Mouse (Mus musculus) left cerebral cortex, postnatal 4 days (tissue): ENCODE measurements around the gene Apobec2. TPM values are rescaled to one million over a fixed set of nuclear protein-coding genes. Genes with fewer than 3 reads are reported as not detected.
"Not testable (repeated sequence)": the region's sequence is repeated elsewhere in the genome, so short reads cannot be mapped to it uniquely, and the experiment has no call there.

ENCODE experiments used
- DNase-seq: peaks from one replicate; pipeline ENCODE4 v3.0.0-alpha.2; 2022
- intact Hi-C: fragments of 180-260 bp; cut with DNase I; formaldehyde crosslinking; loops from one replicate; pipeline ENCODE4 v1.15.1; 2025
- total RNA-seq, 2 experiments: library from RNA; stranded (reverse); gene quantifications; 2 replicates each; pipeline ENCODE4 v1.2.3; 2021

Apobec2 gene
- total RNA-seq, result under 1 TPM in 1 of 2 experiments, not detected in 1; 0.58 TPM

DNA sequence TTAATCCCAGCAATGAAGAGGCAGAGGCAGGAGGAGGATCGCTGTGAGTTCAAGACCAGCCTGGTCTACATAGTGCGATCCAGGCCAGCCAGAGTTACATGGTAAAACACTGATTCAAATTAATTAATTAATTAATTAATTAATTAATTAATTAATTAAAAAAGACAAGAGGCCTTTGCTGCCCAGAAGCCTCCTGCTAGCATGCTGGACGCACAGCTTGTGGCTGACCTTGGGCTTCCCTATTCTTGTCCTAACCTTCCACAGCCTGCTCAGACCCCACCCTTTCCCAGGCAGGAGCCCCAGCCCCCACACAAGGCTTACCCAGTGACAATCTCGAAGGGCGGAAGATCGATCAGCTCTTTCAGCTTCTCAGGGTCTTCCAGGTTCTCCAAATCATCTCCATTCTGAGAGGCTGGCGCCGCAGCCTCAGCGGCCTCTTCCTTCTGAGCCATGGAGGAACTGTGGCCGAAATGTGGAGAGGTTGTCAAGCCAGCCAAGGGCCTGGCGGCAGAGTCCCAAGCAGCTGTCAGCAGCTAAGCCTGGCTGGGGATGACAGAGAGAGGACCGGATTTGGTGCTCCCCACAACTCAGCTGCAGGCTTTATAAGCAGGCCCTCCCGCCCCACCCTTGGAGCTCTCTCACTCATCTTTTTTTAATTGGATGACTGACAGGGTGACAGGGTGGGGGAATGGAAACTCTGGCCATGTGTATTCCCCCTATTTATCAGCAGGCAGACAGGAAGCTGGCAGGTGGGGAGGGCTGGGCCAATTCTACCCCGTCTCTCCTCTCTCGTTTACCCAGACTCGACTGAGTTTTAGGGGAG is at the start of gene Apobec2:
Apobec2 (minus strand) TSS at position 773 of the 823 bp plus-strand sequence.
- intact Hi-C loops, result no loop called here
- peak; percentile 55 for DNase-seq

DNA sequence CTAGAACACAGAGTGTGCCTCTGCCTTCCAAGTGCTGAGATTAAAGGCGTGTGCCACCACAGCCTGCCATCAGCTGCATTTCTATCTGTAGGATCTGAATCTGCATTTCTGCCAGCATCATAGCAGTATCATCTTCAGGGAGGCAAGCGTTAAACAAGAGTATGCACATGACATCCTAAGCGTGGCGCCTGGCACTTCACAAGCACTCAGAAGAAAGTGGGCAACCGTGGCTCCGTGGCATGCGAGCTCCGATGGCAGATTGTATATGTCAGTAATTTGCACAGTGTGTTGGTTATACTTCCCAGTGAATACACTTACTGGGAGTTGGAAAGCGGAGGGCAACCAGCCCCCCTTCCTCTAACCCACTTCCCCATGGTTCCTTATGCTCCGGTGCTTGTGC is 47.2 kb upstream of the Apobec2 start:
- intact Hi-C loops, result no loop called here
- no peak for DNase-seq

DNA sequence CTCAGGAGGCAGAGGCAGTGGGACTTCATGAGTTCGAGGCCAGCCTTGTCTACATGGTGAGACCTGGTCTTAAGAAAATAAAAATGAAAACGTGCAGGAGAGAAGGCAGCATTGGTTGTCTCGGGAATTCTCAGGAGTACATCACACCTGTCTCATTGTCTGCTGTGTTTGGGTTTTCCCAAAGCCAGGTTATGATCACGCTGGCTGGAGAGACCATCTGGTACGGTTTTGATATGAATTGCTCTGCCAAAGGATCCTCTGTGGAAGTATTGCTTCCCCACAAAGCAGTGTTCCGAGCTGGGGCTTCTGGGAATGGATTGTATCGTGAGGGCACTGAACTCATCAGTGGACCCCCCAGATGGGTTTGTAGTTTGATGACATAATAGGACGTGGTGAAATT is 42.7 kb upstream of the Apobec2 start:
- intact Hi-C loops, result no loop called here
- DNase-seq, result no peak

DNA sequence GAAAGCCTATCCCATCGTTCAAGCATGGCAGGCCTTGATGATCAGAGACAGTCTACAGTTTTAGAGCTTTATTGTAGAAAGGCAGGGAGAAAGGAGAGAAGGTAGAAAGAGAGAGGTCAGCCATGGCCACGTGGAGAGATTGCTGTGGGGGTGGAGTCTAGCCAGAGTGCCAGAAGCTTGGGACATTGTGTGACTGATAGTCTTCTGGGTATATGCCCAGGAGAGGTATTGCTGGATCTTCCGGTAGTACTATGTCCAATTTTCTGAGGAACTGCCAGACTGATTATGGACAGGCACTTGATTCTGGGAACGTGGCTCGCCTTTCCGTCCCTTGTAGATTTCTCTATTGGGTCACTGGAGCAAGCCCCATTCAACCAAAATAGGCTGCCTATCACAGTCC is 41.6 kb upstream of the Apobec2 start:
- DNase-seq, intact Hi-C loops: not testable (repeated sequence)

DNA sequence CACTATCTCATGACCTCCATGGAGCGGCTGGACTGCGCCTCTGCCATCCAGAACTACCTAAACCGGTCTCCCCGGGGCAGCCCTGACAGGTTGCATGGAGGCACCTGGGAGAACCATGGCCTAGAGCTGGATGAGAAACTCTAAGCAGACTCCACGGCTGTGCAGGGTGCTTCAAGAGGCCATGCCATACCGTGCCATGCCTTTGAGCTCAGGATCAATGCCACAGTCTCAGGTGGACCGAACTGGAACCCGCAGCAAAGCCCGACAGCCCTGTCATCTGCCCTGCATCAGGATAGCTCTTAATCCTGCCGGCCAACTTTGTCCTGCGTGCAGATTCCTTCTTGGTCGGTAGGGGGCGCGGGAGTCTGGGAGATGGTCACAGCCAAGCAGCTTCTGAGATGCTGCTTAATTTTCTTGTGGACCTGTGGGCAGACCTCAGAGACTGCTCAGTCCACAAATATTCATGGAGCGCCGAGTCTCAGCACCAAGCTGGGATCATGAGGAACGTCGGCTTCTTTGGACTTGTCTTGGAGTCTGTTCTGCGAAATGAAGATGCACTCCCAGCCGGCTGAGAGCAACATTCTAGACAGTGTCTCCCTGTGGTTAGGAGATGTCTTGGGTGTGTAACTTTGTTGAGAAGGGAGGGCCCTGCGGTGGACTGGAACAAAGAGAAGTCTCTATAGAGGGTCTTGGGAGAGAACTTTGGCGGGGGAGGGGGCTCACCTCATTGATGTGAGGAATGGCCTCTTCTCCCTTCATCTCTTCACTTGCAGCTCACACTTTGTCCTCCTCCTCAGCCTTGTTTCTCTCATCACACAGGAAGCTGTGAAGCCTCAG is 34.9 kb upstream of the Apobec2 start:
- intact Hi-C loops, result loop anchor here (5.0 to 10.0 kb wide), 2 partner anchors 135 to 467 kb away; partner anchors contain the start of gene Lrfn2
- peak; percentile 88 for DNase-seq

DNA sequence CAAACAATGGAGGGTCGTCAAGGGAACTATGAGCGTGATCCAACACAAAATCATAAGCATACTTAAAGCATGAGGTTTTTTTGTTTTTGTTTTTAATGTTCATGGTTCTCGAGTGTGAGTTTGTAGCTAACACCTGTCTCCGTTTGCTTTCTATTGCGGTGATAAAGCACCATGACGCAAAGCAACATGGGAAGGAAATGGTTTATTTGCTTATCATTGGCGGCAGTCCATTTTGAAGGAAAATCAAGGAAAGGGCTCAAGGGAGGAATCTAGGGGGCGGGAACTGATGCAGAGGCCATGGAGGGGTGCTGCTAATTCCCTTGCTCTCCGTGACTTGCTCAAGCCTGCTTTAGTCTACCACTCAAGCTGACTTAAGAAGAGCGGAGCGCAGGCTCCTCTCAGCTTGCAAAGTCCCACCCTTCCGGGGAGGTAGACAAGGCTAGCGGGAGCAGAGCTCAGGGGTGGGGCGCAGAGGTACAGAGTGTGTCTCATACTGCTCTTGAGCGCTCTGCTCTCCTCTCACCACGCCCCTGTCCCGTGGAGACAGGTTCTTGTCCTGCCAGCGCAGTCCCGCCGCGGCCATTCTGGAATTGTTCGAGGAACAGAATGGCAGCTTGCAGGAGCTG is 34.2 kb upstream of the Apobec2 start:
- intact Hi-C loops, result loop anchor here (5.0 to 10.0 kb wide), 2 partner anchors 135 to 468 kb away; partner anchors contain the start of gene Lrfn2
- no peak for DNase-seq

DNA sequence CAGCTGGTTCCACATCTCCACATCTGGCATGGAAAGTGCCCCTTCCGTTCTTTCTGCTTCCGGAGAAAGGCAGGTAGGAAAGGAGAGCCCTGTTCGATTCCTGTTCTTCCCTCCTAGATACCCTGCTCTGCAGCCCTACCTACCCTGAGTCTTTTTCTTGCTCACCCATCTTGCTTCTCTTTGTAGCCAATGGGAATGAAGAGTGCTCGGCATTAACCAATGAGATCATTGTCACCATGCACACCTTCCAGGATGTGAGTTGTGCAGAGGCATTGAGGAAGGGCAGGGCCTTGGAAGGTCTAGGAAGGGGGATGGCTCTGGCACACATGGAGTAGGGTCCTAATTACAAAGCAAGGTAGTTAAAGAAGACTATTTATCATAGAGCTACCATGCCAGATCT is 30.7 kb upstream of the Apobec2 start:
- no peak for DNase-seq
- intact Hi-C loops, result loop anchor here (10.0 kb wide), 1 partner anchor 471 kb away; the partner anchor contains the start of gene Lrfn2

DNA sequence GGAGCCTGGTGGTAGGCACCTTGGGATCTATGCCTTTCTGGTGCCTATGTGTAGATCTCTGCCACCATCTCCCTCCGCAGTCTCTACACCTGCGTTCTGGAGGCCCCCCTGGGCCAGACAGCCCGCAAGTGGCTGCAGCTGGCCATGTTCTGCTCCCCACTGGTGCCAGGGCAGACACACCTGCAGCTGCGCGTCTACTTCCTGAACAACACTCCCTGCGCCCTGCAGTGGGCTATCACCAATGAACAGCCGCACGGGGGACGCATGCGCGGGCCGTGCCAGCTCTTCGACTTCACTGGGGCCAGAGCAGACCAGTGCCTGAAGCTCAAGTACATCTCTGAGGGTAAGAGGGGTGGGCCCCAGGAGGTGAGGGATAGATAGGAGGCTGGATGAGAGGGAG is 29.4 kb upstream of the Apobec2 start:
- no peak for DNase-seq
- intact Hi-C loops, result loop anchor here (10.0 kb wide), 1 partner anchor 473 kb away; the partner anchor contains the start of gene Lrfn2

DNA sequence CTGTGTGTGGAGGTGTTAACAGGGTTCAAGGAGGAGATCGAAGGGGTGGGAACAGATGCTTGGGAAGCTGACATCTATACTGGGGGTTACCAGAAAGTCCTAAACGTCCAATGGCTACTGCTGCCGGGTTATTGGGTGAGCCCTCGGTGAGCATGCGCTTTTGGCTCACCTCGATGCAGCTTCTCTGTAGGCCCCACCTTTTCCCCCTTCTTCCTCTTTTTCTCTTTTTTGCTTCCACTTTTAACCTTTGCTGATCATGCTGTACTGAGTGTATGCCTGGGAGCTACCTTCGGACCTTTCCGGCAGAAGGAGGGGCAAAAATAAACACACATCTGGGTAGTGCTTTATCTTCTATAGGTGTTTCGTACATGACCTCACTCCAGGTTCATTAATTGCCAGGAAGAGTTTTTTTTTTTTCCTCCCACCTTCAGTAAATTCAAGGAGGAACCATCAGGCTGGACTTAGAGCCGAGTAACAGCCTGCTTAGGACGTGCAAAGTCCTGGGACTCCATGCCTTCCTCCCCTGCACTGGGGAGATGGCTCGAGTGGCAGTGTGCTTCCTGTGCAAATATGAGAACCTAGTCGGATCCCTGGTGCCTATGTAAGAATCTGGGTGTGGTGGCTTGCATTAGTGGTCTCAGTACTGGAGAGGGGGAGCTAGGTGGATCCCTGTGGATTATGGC is 25.4 kb upstream of the Apobec2 start:
- DNase-seq, result no peak
- intact Hi-C loops, result no loop called here

DNA sequence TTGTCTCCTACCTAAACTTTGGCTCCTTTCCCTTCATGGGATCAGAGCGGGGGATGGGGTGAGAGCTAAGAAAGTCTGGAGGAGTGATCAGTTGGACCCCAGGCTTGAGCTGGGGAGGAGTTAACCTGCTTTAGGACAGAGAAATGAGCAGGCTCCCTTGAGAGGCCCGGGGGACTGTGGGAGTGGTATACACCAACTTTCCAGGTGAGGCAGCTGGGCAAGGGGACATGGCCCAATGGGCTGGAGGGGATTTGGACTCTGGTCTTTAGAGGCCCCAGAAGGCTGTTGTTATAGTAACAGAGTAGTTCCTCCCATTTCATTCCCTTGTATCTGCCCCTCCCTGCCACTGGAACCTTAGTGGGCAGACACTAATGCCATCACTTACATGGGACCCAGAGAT is 23.2 kb upstream of the Apobec2 start:
- intact Hi-C loops, result no loop called here
- DNase-seq, result no peak

DNA sequence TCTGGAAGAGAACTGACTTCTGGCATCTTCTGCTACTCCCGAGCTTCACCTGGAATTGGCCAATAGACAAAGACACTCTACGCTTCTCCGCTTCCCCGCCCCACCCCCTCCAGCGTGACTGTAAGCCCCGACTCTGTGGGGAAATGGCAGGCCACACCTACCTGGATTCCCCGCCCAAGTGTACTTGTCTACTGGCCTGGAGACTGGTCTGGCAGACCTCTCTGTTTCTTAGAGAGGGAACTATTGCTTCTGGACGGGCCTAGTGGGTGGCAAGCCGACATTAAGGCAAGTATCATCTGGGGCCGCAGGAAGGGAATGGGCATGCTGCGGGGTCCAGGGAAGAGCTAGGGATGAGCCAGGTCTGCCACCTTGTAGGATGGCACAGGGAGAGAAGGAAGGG is 22.0 kb upstream of the Apobec2 start, which contains the start of gene Unc5cl:
Unc5cl (plus strand) TSS at position 214 of the 400 bp plus-strand sequence.
- intact Hi-C loops, result no loop called here
- DNase-seq, result no peak

DNA sequence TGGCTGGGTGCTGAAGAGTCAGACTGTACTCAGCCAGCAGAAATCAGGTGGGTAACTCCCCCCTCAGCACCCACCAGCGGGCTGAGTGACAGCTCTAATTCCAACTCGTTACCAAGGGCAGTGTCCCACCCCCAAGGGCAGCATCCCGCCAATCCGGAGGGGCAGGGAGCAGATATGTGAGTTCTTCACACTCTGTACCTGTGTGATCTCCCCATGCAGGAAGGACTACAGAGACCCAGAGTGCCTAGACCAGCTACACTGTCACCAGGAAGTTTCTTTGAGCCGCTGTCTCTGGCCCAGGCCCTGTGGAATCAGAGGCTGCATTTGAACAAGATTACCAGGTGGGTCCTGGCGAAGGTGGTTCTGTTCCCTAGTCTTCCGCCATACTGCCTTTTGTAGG is 21.5 kb upstream of the Apobec2 start:
- intact Hi-C loops, result no loop called here

DNA sequence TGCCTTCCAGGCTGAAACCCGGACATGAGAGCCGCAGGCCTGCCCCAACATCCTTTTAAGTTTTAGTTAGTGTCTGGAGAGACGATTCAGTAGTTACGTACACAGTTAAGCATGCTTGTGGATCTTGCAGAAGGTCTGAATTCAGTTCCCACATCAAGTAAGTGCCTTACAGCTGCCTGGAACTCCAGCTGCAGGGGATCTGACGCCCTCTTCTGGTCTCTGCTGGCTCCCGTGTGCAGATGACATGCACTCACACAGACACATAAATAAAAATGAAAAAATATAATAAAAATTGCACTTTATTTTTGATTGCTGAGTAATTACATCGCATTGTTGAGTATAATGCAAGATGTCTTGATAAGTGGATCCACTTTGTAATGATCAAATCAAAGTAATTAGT is 20.8 kb upstream of the Apobec2 start:
- intact Hi-C loops, result no loop called here
- no peak for DNase-seq

More for the DNA sequence above, 21.5 kb upstream of the Apobec2 start:
- DNase-seq, result no peak

DNA sequence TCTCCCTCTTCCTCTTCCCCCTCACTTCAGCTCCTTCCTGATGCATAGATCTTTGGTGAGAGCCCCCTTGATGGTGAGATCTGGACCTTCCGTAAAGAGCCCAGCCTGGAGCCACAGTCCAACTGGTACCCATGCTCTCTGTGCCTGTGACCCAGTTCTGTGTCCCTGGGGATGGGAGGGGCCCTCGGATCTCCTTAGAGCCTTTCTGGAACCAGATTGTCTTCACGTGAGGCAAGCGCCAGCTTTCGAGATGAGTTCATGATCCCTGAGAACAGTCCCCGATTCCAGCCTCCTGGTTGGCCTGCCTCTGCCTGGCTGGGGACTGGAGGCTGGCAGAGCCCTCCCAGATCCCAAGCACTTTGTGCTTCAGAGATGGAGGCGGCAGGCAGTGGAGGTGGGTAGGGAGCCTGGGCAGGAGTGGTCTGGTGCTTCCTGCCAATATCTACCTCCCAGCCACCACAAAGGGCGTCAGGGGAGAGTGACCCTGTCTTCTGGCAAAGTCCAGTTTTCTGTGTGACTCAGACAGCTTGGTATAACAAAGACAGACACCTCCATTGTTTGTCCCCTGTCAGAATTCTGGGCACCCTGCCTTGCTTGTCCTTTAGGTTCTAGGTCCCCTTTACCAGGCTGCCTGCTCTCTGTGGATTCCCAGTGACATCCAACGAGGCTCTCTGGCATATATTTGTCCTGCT is 19.2 kb upstream of the Apobec2 start:
- intact Hi-C loops, result no loop called here
- DNase-seq, result no peak

DNA sequence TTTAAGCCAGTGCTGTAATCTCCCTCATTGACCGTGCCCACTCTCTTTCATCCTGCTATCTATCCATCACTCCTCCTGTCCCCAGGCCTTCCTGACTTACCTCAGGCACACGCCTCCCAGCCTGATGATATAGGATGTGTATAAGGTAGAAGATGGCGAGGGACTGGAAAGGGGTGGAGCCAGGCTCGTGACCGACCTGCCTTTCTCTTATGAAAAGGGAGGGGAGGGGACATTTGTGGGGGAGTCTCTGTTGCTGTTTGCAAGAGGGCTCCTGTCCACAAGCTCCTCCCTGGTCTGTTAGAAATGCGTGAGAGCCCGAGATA is 18.6 kb upstream of the Apobec2 start, which contains the start of gene Tspo2:
Tspo2 (minus strand) TSS at position 170 of the 323 bp plus-strand sequence.
- intact Hi-C loops, result no loop called here
- no peak for DNase-seq

DNA sequence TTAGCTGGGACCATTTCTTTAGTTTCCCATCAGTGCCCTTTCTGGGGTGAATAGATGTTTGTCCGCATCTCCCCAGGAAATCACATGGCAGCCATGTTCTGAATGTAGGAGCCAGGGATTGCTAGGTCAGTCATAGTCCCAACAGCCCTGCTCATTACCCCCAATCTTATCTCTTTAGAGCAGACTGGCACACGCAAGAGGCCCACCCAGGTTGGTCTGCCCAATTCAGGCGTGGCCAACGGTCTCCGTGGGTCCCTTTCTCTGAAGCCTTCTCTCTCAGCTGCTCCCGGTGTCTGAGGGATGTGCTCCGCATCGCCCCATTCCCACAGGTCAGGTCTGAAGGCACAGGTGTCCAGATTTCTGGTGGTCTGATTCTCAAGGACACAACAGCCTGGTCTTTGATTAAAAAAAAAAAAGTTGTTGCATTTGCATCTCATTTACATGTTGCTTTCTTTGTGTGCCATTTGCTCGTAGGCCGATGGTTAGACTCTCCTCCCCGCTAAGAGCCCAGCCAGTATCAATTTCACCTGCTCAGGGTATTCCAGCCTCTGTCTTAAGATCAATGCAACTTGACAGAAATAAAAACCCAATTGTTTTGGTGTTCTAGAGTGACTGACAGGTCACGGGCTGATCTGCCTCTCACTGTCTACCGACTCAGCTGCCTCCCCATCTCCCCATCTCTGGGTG is 18.1 kb upstream of the Apobec2 start:
- intact Hi-C loops, result no loop called here
- no peak for DNase-seq

DNA sequence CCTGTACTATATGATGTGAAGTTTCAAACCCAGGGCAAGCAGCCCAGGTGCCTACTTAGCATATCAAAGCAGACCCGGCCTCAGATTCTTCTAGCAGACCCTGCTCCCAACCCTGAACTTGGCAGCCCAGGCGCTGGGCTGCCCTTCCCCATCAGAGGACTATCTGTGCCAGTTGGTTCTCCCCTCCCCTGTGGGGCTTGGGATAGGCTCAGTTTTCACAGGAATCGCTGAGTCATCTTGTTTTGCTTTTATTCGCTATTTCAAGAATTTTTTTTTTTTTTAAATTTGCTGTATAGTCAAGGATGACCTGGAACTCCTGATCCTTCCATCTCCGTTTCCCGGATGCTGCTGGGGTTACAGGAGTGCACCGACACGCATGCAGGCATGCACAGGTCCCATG is 14.9 kb upstream of the Apobec2 start:
- intact Hi-C loops, result no loop called here

DNA sequence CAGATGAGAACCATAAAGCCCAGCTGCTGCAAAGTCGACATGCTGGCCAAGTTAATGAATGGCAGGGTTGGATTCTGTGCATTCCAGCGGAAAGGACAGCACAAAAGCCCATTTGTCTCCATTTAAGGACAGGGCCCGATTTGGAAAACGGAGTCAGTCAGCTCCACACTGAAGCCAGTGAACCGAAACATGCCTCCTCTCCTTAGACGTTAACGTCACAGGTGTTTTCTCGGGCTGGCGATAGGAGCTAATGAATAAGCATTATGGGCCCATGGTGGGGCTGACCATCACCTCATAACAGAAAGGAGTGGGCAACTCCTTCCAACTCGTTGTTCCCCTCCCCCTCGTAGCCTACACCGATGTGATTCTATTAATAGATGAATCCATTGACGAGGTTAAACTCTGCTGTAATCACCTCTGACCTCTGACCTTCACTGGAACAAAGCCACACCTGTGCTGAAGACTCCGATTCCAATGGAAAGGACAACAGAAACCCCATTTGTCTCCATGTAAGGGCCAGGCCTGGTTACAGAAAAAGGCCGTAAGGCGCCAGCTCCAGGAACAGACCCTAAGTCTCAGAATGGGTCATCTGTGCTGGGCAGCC is 10.9 kb upstream of the Apobec2 start:
- no peak for DNase-seq
- intact Hi-C loops, result no loop called here

More for the DNA sequence above, 14.9 kb upstream of the Apobec2 start:
- no peak for DNase-seq
